ENCODE assay signal across 13 mouse cellular contexts in genomic region chr8:95130966-95131537, GRCm38 (mm10). TPM values are rescaled to one million over a fixed set of nuclear protein-coding genes. Genes with fewer than 3 reads are reported as not detected.
DNase-seq lines count a peak whose midpoint lies in the region; ATAC-seq lines count a peak whose summit lies in the region.
"Had no signal": no experiment of that assay in that cellular context is flagged by ENCODE, and none has a peak within 500 bp of the region (broad histone marks: within the 10 kb centered on the region; RNA-seq: fewer than 3 reads in every experiment).

No protein-coding gene starts in this region.

- 66% methylated on average over 15 of the region's 15 CpGs for WGBS in heart, embryonic 16.5 days

- H3K4me1 ChIP-seq in heart, embryonic 16.5 days (ENCODE audit: control insufficient read depth, insufficient read depth, low read length), result no peaks in the 10 kb centered on the region
- H3K4me1 ChIP-seq: limb, embryonic 12.5 days had no signal

- H3K9ac ChIP-seq in heart, embryonic 16.5 days (ENCODE audit: low read length), result no peak overlapping the region
- H3K9ac ChIP-seq: limb, embryonic 12.5 days; neural tube, embryonic 12.5 days had no signal

- H3K4me3 ChIP-seq in heart, embryonic 16.5 days (ENCODE audit: low read length), result no peak overlapping the region
- H3K4me3 ChIP-seq: limb, embryonic 12.5 days; neural tube, embryonic 12.5 days had no signal

- H3K27ac ChIP-seq in heart, embryonic 16.5 days (ENCODE audit: low read length), result no peak overlapping the region
- H3K27ac ChIP-seq: hindbrain, postnatal 0 days; limb, embryonic 12.5 days; neural tube, embryonic 12.5 days had no signal

- ATAC-seq in heart, embryonic 16.5 days (replicated peaks; ENCODE audit: extremely low read depth, insufficient read depth, low FRiP score), result peak; percentile 57
- ATAC-seq: forebrain, embryonic 14.5 days; hindbrain, postnatal 0 days had no signal

- H3K9me3 ChIP-seq in heart, embryonic 16.5 days (replicated peaks; ENCODE audit: control insufficient read depth, low read length), result no peaks in the 10 kb centered on the region
- H3K9me3 ChIP-seq: limb, embryonic 12.5 days; neural tube, embryonic 12.5 days had no signal

- no peaks in the 10 kb centered on the region for H3K27me3 ChIP-seq in heart, embryonic 16.5 days (ENCODE audit: control insufficient read depth, insufficient read depth, low read length)
- H3K27me3 ChIP-seq: limb, embryonic 12.5 days had no signal

- no peak overlapping the region for H3K4me2 ChIP-seq in heart, embryonic 16.5 days (ENCODE audit: low read depth, low read length)
- H3K4me2 ChIP-seq: limb, embryonic 12.5 days; neural tube, embryonic 12.5 days had no signal

- DNase-seq in embryo, embryonic 10 days (ENCODE audit: low spot score), result peak; percentile 32
- DNase-seq in embryo, embryonic 9.5 days (ENCODE audit: extremely low spot score), result no peak
- peak; percentile 91 for DNase-seq in ES-CJ7 (ENCODE audit: low read depth, low spot score)
- DNase-seq in liver, result peak; percentile 50
- no peak for DNase-seq in ovary, adult 18-20 months (ENCODE audit: low spot score)
- DNase-seq in right cerebral cortex, postnatal 14 days, result no peak
- no peak for DNase-seq in ovary, postnatal 10 days (ENCODE audit: low spot score)
- DNase-seq: cerebellum, adult 9-11 months had no signal

- H3K36me3 ChIP-seq in heart, embryonic 16.5 days (ENCODE audit: control insufficient read depth, insufficient read depth), result peaks cover 20% of the 10 kb centered on the region
- H3K36me3 ChIP-seq: neural tube, embryonic 12.5 days had no signal

RNA-seq across cellular contexts. Expression of gene Katnb1, which starts 50.1 kb away (rescaled TPM):
- 17.1 and 19.1 TPM in 2 replicates for polyA plus RNA-seq in heart, embryonic 16.5 days (2015; fragmentation: Nextera tagmentation; extraction: Ambion mirVana)

Comparison
In these comparisons a context has a peak if more than half of its experiments do, and no peak if none do; other contexts are left out.
1. DNase-seq: peak in embryo, embryonic 10 days (single experiment), ES-CJ7 (single experiment) and liver (single experiment); none in embryo, embryonic 9.5 days (single experiment), ovary, adult 18-20 months (single experiment), right cerebral cortex, postnatal 14 days (single experiment) and ovary, postnatal 10 days (single experiment).